Mouse (Mus musculus): ENCODE data around the gene Sox18. TPM values are rescaled to one million over a fixed set of nuclear protein-coding genes. Genes with fewer than 3 reads are reported as not detected.

The Sox18 gene
- polyA plus RNA-seq, 1 experiment, result 0.06 TPM

- TF ChIP-seq MYOG (IDR thresholded peaks at IDR 0.05; ENCODE audit: control insufficient read depth, extremely low read depth, insufficient read length) (no peak), MYOD1 (IDR thresholded peaks at IDR 0.05; ENCODE audit: control insufficient read depth, insufficient read length, low read depth) (no peak), FOSL1 (IDR thresholded peaks at IDR 0.05; ENCODE audit: insufficient read depth, low read length, poor library complexity, severe bottlenecking) (no peak), USF1 (IDR thresholded peaks at IDR 0.05; ENCODE audit: low read depth) (no peak), CTCF (IDR thresholded peaks at IDR 0.05; ENCODE audit: control insufficient read depth, insufficient read depth, insufficient read length) (no peak), MAX (IDR thresholded peaks at IDR 0.05) (no peak), CEBPB (IDR thresholded peaks at IDR 0.05; ENCODE audit: low read depth) (no peak)
- Histone ChIP-seq H3ac (ENCODE audit: control insufficient read depth, insufficient read length, low read depth) (no peak overlapping the region), H3K36me3 (ENCODE audit: control insufficient read depth, insufficient read depth) (no peaks in the 10 kb centered on the region), H3K79me2 (ENCODE audit: control insufficient read depth, insufficient read depth) (peaks cover 24% of the 10 kb centered on the region), H3K4me3 (ENCODE audit: insufficient read depth, poor library complexity, severe bottlenecking) (no peak overlapping the region), H3K27me3 (ENCODE audit: control insufficient read depth, insufficient read depth, insufficient read length) (no peaks in the 10 kb centered on the region), H3K79me3 (ENCODE audit: low read depth) (peaks cover 14% of the 10 kb centered on the region)
Observed at GRCm38 (mm10) chr2:181691083-181691482, 19.6 kb upstream of the Sox18 start.

GRCm38 (mm10) chr2:181689466-181690160, 18.2 kb upstream of the Sox18 start:
- H3K4me3 ChIP-seq (ENCODE audit: insufficient read depth, poor library complexity, severe bottlenecking), result no peak overlapping the region
- no peak overlapping the region for H3ac ChIP-seq (ENCODE audit: control insufficient read depth, insufficient read length, low read depth)
- no peak for TF ChIP-seq USF1 (IDR thresholded peaks at IDR 0.05; ENCODE audit: low read depth)
- H3K36me3 ChIP-seq (ENCODE audit: control insufficient read depth, insufficient read depth), result no peaks in the 10 kb centered on the region
- H3K79me3 ChIP-seq (ENCODE audit: low read depth), result peaks cover 14% of the 10 kb centered on the region
- peaks cover 24% of the 10 kb centered on the region for H3K79me2 ChIP-seq (ENCODE audit: control insufficient read depth, insufficient read depth)
- H3K27me3 ChIP-seq (ENCODE audit: control insufficient read depth, insufficient read depth, insufficient read length), result no peaks in the 10 kb centered on the region

- Histone ChIP-seq H3ac (ENCODE audit: control insufficient read depth, insufficient read length, low read depth) (no peak overlapping the region), H3K79me3 (ENCODE audit: low read depth) (peaks cover 9% of the 10 kb centered on the region), H3K79me2 (ENCODE audit: control insufficient read depth, insufficient read depth) (peaks cover 13% of the 10 kb centered on the region), H3K4me3 (ENCODE audit: insufficient read depth, poor library complexity, severe bottlenecking) (no peak overlapping the region), H3K27me3 (ENCODE audit: control insufficient read depth, insufficient read depth, insufficient read length) (no peaks in the 10 kb centered on the region), H3K36me3 (ENCODE audit: control insufficient read depth, insufficient read depth) (no peaks in the 10 kb centered on the region)
- no peak for TF ChIP-seq MYOG (IDR thresholded peaks at IDR 0.05; ENCODE audit: control insufficient read depth, extremely low read depth, insufficient read length)
- TF ChIP-seq USF1 (IDR thresholded peaks at IDR 0.05; ENCODE audit: low read depth), result no peak
Observed at GRCm38 (mm10) chr2:181687586-181687985, 16.1 kb upstream of the Sox18 start.

GRCm38 (mm10) chr2:181685686-181686085, 14.2 kb upstream of the Sox18 start:
- H3ac ChIP-seq (ENCODE audit: control insufficient read depth, insufficient read length, low read depth), result no peak overlapping the region
- H3K27me3 ChIP-seq (ENCODE audit: control insufficient read depth, insufficient read depth, insufficient read length), result no peaks in the 10 kb centered on the region
- H3K4me3 ChIP-seq (ENCODE audit: insufficient read depth, poor library complexity, severe bottlenecking), result no peak overlapping the region
- no peaks in the 10 kb centered on the region for H3K79me3 ChIP-seq (ENCODE audit: low read depth)
- TF ChIP-seq CTCF (IDR thresholded peaks at IDR 0.05; ENCODE audit: control insufficient read depth, insufficient read depth, insufficient read length), result no peak
- TF ChIP-seq MAX (IDR thresholded peaks at IDR 0.05), result no peak
- TF ChIP-seq MYOG (IDR thresholded peaks at IDR 0.05; ENCODE audit: control insufficient read depth, extremely low read depth, insufficient read length), result no peak
- no peak for TF ChIP-seq FOSL1 (IDR thresholded peaks at IDR 0.05; ENCODE audit: insufficient read depth, low read length, poor library complexity, severe bottlenecking)
- TF ChIP-seq CEBPB (IDR thresholded peaks at IDR 0.05; ENCODE audit: low read depth), result no peak
- TF ChIP-seq USF1 (IDR thresholded peaks at IDR 0.05; ENCODE audit: low read depth), result no peak
- H3K79me2 ChIP-seq (ENCODE audit: control insufficient read depth, insufficient read depth), result no peaks in the 10 kb centered on the region
- H3K36me3 ChIP-seq (ENCODE audit: control insufficient read depth, insufficient read depth), result no peaks in the 10 kb centered on the region

- no peaks in the 10 kb centered on the region for H3K36me3 ChIP-seq (ENCODE audit: control insufficient read depth, insufficient read depth)
Observed at GRCm38 (mm10) chr2:181684713-181685112, 13.3 kb upstream of the Sox18 start.

GRCm38 (mm10) chr2:181683381-181683780, 11.9 kb upstream of the Sox18 start:
- Histone ChIP-seq H3K27me3 (ENCODE audit: control insufficient read depth, insufficient read depth, insufficient read length) (no peaks in the 10 kb centered on the region), H3K36me3 (ENCODE audit: control insufficient read depth, insufficient read depth) (no peaks in the 10 kb centered on the region), H3ac (ENCODE audit: control insufficient read depth, insufficient read length, low read depth) (no peak overlapping the region), H3K79me2 (ENCODE audit: control insufficient read depth, insufficient read depth) (no peaks in the 10 kb centered on the region), H3K4me3 (ENCODE audit: insufficient read depth, poor library complexity, severe bottlenecking) (no peak overlapping the region), H3K79me3 (ENCODE audit: low read depth) (no peaks in the 10 kb centered on the region)
- no peak for TF ChIP-seq FOSL1 (IDR thresholded peaks at IDR 0.05; ENCODE audit: insufficient read depth, low read length, poor library complexity, severe bottlenecking)
- no peak for TF ChIP-seq USF1 (IDR thresholded peaks at IDR 0.05; ENCODE audit: low read depth)
- no peak for TF ChIP-seq CEBPB (IDR thresholded peaks at IDR 0.05; ENCODE audit: low read depth)
- no peak for TF ChIP-seq MYOD1 (IDR thresholded peaks at IDR 0.05; ENCODE audit: control insufficient read depth, insufficient read length, low read depth)
- no peak for TF ChIP-seq MYOG (IDR thresholded peaks at IDR 0.05; ENCODE audit: control insufficient read depth, extremely low read depth, insufficient read length)
- TF ChIP-seq MAX (IDR thresholded peaks at IDR 0.05), result no peak
- no peak for TF ChIP-seq CTCF (IDR thresholded peaks at IDR 0.05; ENCODE audit: control insufficient read depth, insufficient read depth, insufficient read length)

More at GRCm38 (mm10) chr2:181684713-181685112, 13.3 kb upstream of the Sox18 start:
- TF ChIP-seq MAX (IDR thresholded peaks at IDR 0.05) (no peak), CTCF (IDR thresholded peaks at IDR 0.05; ENCODE audit: control insufficient read depth, insufficient read depth, insufficient read length) (no peak), MYOD1 (IDR thresholded peaks at IDR 0.05; ENCODE audit: control insufficient read depth, insufficient read length, low read depth) (no peak), FOSL1 (IDR thresholded peaks at IDR 0.05; ENCODE audit: insufficient read depth, low read length, poor library complexity, severe bottlenecking) (no peak), MYOG (IDR thresholded peaks at IDR 0.05; ENCODE audit: control insufficient read depth, extremely low read depth, insufficient read length) (no peak), USF1 (IDR thresholded peaks at IDR 0.05; ENCODE audit: low read depth) (no peak), CEBPB (IDR thresholded peaks at IDR 0.05; ENCODE audit: low read depth) (no peak)
- Histone ChIP-seq H3K79me3 (ENCODE audit: low read depth) (no peaks in the 10 kb centered on the region), H3K4me3 (ENCODE audit: insufficient read depth, poor library complexity, severe bottlenecking) (no peak overlapping the region), H3ac (ENCODE audit: control insufficient read depth, insufficient read length, low read depth) (no peak overlapping the region), H3K27me3 (ENCODE audit: control insufficient read depth, insufficient read depth, insufficient read length) (no peaks in the 10 kb centered on the region), H3K79me2 (ENCODE audit: control insufficient read depth, insufficient read depth) (no peaks in the 10 kb centered on the region)

Data from C2C12 (cell line).